Mouse (Mus musculus): Measurements from ENCODE around the gene Atxn1.

DNA sequence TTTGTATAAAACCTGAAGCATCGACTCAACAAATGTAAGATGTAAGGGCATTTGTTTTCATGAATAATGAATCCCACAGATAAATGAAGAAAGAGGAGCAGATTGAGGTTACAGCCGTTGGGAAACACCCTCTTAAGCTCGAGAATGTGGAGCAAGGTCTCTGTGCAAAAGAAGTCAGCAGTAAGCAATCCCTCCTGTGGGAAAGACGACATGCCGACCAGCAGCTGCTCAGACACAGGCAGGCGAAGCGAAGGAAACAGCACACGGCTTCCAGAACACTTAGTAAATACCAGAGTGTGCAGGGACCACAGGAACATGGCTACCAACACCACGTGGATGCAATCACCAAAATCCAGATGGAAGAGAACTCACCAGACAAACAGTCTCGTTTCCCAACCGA is 294.8 kb downstream of the Atxn1 start:
- TF ChIP-seq CTCF (IDR thresholded peaks at IDR 0.05) (no peak), EP300 (IDR thresholded peaks at IDR 0.05) (no peak)

All from lung, postnatal 0 days (tissue).